Mouse (Mus musculus) gastrocnemius, postnatal 36 days (tissue): ENCODE measurements around the gene Capza2. TPM values are rescaled to one million over a fixed set of nuclear protein-coding genes. Genes with fewer than 3 reads are reported as not detected.

ENCODE experiments used
- DNase-seq, 2 experiments: peaks; one replicate each; pipeline ENCODE4 v3.0.0; 2022
- intact Hi-C: fragments of 180-260 bp; cut with DNase I; formaldehyde crosslinking; loops from one replicate; pipeline ENCODE4 v1.15.1; 2025
- total RNA-seq, 2 experiments: library from RNA; stranded (reverse); gene quantifications; 2 replicates each; pipeline ENCODE4 v1.2.3; 2021

The Capza2 gene
- total RNA-seq, 2 experiments from 2014 or later, result 299 to 306 TPM

DNA sequence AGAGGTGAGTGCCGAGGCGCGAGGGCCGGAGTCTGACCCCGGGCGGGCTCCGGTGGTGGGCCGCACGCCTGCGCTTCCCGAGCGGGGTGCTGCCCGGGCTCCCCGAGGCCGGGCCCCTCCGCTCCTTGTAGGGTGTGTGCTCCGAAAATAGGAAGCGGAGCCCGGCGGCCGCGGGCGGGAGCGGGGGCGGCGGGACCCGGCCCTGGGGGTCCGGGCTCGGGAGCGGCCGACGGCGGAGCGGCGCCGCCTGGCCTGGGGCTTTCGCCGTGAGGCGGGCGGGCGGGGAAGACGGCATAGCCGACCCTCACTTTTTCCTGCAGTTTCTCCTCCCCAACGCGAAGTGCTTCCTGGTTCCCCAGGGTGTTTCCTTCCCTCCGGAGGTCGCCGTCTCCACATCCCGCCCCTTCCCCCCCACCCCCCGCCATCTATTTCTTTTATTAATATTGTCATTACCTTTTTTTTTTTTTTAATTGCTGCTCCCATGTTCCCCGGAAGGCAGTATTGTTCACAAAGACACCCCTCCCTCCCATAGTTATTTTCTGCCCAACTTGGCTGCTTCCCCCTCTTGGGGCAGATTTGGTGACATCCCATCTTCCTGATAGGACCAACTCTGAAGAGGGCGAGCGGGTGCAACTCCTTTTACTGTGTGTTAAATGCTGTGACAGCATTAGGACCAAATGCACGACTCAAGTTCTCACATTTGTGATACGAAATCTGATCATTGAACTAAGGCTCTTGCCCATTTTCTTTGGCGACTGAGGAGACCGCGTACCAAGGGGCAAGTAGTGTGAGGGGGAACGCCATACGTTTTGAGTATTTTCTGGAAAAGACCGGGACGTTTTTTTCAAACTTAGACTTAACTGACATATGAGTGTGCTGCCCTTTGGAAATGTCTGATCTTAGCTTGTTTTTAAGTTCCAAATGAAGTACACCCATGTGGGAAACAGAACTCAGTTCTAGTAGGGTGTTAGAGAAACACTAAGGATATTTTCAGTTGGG, 1.5 kb downstream of the Capza2 start:
- DNase-seq, result peak; percentile 11 to 28
- intact Hi-C loops, result no loop called here

GRCm38 (mm10) chr6:17640031-17640430, 4.0 kb downstream of the Capza2 start:
- DNase-seq, result no peak
- intact Hi-C loops, result no loop called here

- intact Hi-C loops, result no loop called here
- no peak for DNase-seq
Observed at GRCm38 (mm10) chr6:17642739-17643138, 6.7 kb downstream of the Capza2 start.

DNA sequence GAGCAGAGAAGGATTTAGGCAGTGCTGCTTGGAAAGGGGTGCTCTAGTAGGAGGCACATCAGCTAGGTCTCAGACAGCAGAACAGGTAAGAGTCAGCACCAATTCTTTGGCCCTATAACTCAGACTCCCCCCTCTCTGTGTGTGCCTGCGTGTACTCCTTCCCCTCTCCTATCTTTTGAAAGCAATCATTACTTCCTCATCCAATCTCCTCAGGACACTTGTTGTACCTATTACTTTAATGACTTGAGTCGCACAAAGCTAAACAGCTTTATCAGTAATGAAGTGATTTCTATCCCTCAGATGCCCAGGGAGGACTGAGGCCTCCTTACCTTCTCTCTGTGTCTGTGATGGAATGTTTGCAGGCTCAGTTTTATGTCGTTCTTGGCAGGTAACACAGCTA, 10.1 kb downstream of the Capza2 start:
- DNase-seq, result no peak
- intact Hi-C loops, result no loop called here

DNA sequence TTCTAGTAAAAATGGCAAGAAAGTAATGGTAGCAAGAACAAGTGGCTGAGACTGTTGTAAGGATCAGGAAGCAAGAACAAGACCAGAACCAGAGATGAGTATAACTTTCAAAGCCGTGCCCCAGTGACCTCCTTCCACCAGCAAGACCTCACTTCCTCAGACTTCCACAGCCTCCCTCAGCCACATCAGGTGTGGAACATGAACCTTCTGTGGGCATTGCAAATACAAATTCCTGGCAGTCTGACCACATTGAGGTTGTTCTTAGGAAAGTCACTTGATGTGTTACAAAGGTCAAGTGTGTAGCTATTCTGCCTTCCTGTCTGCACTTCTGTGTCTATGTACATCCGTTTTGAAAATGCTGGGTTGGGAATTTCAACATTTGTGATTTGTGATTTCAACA, 16.1 kb downstream of the Capza2 start:
- DNase-seq, result no peak
- intact Hi-C loops, result no loop called here

DNA sequence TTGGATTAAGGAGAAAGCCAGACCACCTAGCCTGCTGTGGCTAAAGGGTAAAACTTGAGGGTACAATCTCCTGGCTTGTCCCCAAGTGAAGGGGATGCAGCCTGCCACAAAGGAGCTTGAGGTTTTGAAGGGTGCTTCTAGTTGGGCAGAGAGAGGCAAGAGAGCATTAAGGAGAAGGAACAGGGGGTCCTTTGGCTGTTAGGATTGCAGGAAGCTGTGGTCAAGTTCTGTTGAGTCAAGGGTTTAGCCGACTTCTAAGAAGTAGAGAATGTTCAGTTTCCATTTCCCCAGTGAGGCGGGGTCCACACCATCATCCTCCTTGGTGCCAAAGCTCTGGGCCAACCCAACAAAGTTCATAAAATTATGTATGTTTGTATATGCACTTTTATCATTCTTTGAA, 19.0 kb downstream of the Capza2 start:
- intact Hi-C loops, result no loop called here

GRCm38 (mm10) chr6:17657308-17657707, 21.3 kb downstream of the Capza2 start:
- intact Hi-C loops, result no loop called here
- no peak for DNase-seq

More for the DNA sequence above, 19.0 kb downstream of the Capza2 start:
- no peak for DNase-seq

GRCm38 (mm10) chr6:17665348-17665747, 29.3 kb downstream of the Capza2 start:
- no peak for DNase-seq
- intact Hi-C loops, result no loop called here

- no peak for DNase-seq
- intact Hi-C loops, result no loop called here
Observed at GRCm38 (mm10) chr6:17666024-17666423, 30.0 kb downstream of the Capza2 start.

- intact Hi-C loops, result no loop called here
- DNase-seq, result no peak
Observed at GRCm38 (mm10) chr6:17667813-17668212, 31.8 kb downstream of the Capza2 start.

DNA sequence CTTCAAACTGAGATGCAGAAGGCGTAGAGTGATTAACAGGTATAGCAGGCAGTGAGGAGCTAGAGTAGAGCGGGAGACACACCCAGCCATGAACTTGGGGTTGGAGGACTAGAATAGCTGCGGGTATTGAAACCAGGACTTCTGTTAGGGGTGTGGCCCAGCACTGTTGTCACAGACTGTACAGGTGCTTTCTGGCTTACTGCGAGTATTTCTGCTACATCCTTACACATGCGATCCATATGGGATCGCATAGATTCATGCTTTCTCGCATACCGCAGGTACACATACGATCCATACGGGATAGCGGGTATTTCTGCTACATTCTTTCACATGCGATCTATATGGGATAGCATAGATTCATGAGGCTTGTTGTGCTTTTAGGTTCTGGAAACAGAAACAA, 32.3 kb downstream of the Capza2 start:
- intact Hi-C loops, result no loop called here
- no peak for DNase-seq

DNA sequence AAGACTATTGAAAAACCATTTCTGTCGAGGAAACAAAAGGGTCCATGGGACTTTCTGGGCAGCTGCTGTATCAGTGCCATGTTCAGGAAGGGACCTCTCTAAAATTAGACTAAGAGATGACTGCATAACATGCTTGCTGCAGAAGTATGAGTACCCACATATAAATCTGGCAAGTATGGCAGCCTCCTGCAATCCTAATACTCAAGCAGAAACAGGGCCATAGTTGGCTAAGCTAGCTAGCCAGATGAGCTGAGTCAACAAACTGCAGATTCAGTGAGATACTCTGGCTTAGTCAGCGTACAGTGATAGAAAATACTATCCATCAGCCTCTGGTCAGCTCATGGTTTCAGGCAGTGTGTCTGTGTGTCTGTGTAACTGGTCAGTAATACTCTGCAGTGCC, 33.8 kb downstream of the Capza2 start:
- DNase-seq, result no peak
- intact Hi-C loops, result no loop called here

DNA sequence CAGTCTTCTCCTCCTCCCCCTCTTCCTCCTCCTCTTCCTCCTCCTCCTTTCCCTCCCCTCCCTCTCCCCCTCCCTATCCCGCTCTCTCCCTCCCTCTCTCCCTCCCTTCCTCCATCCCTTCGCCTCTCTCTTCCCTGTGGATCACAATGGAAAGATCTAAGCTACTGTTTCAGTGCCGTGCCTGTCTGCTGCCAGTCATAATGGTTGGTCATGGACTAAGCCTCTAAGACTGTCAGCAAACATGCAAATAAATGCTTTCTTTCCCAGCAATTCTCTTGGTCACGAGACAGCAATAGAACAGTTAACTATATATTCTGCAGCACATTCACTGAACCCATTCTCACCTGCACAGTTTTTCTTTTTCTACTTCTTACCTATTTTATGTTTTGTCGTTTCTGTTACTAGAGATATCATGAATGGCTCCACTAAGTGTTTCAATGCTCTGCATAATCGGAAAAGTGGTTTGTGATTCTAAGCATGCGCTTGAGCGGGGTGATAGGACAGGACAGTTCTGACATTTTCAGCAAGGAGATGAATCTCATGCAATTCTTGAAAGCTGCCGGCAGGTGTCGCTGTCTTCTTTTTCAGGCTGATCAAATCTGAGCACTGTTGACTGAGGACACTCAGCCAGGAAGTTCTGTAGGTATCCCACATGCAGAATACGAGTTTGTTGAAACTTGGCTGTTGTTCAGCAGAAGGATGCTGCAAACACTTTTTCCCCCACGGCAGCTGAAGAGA, 39.2 kb downstream of the Capza2 start:
- intact Hi-C loops, result loop anchor here (2.0 kb wide), 1 partner anchor 160 kb away; no protein-coding TSS in a partner anchor
- DNase-seq, result peak; percentile 28 to 35

DNA sequence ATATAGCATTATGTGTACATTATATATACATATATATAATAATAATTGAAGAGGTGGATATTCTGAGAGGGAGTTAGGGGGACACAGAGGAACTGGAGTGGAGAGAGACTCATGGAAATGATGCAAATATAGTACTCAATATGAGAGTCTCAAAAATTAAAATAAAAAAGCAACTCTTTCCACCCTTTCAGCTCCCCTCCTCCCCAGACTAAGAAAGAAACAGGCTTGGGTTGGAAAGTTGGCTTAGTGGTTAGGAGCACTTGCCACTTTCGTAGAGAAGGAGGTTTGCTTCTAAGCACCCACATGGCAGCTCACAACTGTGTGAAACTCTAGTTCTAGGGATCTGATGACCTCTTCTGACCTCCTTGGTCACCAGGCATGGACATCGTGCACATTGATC, 41.0 kb downstream of the Capza2 start:
- intact Hi-C loops, result no loop called here
- DNase-seq, result no peak

GRCm38 (mm10) chr6:17680266-17680925, 44.4 kb downstream of the Capza2 start:
- intact Hi-C loops, result no loop called here
- DNase-seq, result no peak

- no peak for DNase-seq
- intact Hi-C loops, result no loop called here
Observed at GRCm38 (mm10) chr6:17681810-17682209, 45.8 kb downstream of the Capza2 start.

GRCm38 (mm10) chr6:17688676-17689075, 52.6 kb downstream of the Capza2 start:
- DNase-seq, result no peak
- intact Hi-C loops, result no loop called here

- intact Hi-C loops, result no loop called here
Observed at GRCm38 (mm10) chr6:17692647-17693046, 56.6 kb downstream of the Capza2 start, which contains the start of gene St7. TSS of gene St7 (plus strand) at chr6:17692933.

DNA sequence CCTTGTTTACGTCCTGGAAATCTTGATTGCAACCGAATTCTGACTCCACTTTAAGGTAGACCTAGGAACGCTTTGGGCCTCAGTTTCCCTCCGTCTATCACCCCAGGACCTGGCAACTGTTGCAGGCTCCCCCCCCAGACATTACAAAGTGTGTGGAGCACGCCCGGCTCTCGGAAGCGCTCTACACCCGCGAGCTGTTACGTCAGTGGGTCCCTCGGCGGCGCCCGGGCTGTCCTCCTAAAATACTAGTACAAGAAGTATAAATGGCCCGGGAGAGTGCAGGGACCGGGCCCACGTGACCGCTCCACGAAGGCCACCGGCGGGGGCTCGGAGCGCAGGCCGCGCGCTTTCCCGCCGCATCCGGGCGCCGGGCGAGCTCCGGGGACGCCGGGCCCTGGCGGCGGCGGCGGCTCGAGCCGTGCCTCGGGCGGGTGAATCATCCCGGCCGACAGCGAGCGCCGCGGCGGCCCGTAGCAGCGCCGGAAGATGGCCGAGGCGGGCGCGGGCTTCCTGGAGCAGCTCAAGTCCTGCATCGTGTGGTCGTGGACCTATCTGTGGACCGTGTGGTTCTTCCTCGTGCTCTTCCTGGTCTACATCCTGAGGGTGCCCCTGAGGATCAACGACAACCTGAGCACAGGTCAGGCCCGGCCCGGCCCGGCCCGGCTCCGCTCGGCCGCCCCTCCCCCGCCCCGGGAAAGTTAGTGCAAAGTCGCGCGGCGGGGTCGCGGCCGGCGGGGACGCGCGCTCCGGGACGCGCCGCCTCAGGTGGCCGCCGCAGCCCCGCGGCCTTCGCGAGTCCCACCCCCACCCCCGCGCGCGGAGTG, 57.9 kb downstream of the Capza2 start:
- DNase-seq, result peak; percentile 64 to 68
- intact Hi-C loops, result no loop called here

More at GRCm38 (mm10) chr6:17692647-17693046, 56.6 kb downstream of the Capza2 start, which contains the start of gene St7:
- no peak for DNase-seq

DNA sequence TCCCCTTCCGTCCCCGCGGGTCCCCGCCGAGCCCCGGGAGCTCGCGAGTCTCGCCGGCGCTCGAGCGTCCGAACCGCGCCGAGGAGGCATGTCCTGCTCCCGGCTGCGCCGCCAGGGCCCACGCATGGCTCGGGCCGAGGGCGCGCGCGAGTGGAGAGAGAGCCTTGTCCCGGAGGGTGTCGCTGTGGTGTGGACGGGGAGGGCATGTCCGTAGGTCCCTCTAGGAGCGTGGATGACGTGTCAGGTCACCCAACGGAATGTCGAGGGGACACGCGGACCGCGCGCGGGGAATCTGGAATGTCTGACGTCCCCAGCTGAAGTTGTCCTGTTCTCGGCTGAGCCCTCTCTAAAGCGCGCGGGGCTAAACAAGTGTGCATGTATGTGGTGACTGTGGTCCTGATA, 58.5 kb downstream of the Capza2 start:
- DNase-seq, result peak; percentile 65 to 70
- intact Hi-C loops, result no loop called here
